Mouse (Mus musculus): ENCODE measurements around the gene Plcb4. TPM values are rescaled to one million over a fixed set of nuclear protein-coding genes. Genes with fewer than 3 reads are reported as not detected.

The Plcb4 gene
- total RNA-seq, 1 experiment, result 24.0 TPM

DNA sequence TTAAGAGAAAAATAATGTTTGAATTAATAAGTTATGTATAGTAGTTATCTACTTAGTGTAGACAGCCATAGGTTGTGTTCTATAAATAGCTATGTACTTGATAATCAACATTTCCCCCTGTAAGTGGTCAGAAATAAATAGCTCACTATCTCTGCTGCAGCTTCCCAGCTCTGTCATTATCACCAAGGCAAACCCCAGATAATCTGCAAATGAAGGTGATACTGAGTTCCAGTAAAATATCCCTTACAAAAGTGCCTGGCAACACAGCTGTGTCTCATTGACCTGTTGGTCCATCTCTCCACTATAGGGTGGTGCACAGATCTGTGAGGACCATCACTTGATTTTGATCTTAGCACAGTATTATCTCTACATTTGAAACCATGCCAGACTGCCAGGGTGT, 179.3 kb downstream of the Plcb4 start:
- in situ Hi-C loops (cut with MboI; ENCODE audit: low sequenced_read_pairs in 2 of 2, unreplicated experiment in 2 of 2), result no loop called here
- Histone ChIP-seq H3K9me3 (ENCODE audit: control insufficient read depth, insufficient read depth, low read depth, low read length) (no peaks in the 10 kb centered on the region), H3K4me1 (ENCODE audit: control insufficient read depth in 2 of 2, insufficient read depth in 2 of 2, low read length in 2 of 2, poor library complexity in 1 of 2) (no peaks in the 10 kb centered on the region), H3K36me3 (ENCODE audit: control insufficient read depth, insufficient read depth, low read length, poor library complexity, severe bottlenecking) (no peaks in the 10 kb centered on the region), H3K9ac (ENCODE audit: insufficient read depth, low read depth, low read length, poor library complexity, severe bottlenecking) (no peak overlapping the region), H3K27ac (ENCODE audit: insufficient read depth, low read depth, low read length, poor library complexity, severe bottlenecking) (no peak overlapping the region), H3K4me3 (ENCODE audit: insufficient read depth in 1 of 2, low read depth in 1 of 2, low read length in 2 of 2, poor library complexity in 1 of 2, severe bottlenecking in 1 of 2) (no peak overlapping the region)
- DNase-seq (ENCODE audit: low read depth, low spot score), result no peak
- no peak for TF ChIP-seq CHD2 (IDR thresholded peaks at IDR 0.05; ENCODE audit: low read depth, low read length)
- TF ChIP-seq ZC3H11A (IDR thresholded peaks at IDR 0.05; ENCODE audit: borderline replicate concordance, low read depth, low read length), result no peak
- TF ChIP-seq MAFK (IDR thresholded peaks at IDR 0.05; ENCODE audit: insufficient read depth, low read depth, low read length), result no peak
- TF ChIP-seq ZNF384 (IDR thresholded peaks at IDR 0.05; ENCODE audit: low read depth, low read length), result no peak
- TF ChIP-seq HCFC1 (IDR thresholded peaks at IDR 0.05; ENCODE audit: borderline replicate concordance, insufficient read depth, low read length), result no peak

DNA sequence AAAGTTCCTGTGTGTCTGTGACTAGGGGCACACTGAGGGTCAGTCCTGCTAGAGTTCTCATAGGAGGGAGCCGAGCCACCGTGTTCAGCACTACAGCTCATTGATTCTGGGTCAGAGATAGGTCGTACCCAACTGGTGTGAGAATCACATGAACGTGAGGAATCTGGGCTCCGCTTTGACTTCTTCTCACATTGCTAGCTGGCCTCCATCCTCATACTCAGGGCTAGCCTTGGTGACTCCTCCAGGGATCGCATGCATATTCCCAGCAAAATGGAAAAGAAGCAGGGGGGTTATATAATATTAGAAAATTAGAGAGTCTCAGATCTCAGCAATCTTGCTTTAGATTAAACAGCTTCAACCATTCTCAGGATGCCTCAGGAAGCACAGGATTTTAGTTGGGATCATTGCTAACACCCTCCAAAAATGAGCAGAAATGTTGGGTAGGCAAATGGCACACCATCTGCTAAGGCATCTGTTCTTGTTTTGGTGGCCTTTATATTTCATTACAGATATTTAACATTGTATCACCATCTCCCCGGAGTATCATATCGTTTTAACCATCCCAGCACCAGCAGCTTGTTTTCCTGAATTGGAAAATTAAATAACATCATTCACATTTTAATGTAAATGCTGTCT, 180.0 kb downstream of the Plcb4 start:
- H3K4me1 ChIP-seq (ENCODE audit: control insufficient read depth in 2 of 2, insufficient read depth in 2 of 2, low read length in 2 of 2, poor library complexity in 1 of 2), result no peaks in the 10 kb centered on the region
- no peak overlapping the region for H3K9ac ChIP-seq (ENCODE audit: insufficient read depth, low read depth, low read length, poor library complexity, severe bottlenecking)
- no peak overlapping the region for H3K27ac ChIP-seq (ENCODE audit: insufficient read depth, low read depth, low read length, poor library complexity, severe bottlenecking)
- no peak for DNase-seq (ENCODE audit: low read depth, low spot score)
- no peak overlapping the region for H3K4me3 ChIP-seq (ENCODE audit: insufficient read depth in 1 of 2, low read depth in 1 of 2, low read length in 2 of 2, poor library complexity in 1 of 2, severe bottlenecking in 1 of 2)
- no peaks in the 10 kb centered on the region for H3K36me3 ChIP-seq (ENCODE audit: control insufficient read depth, insufficient read depth, low read length, poor library complexity, severe bottlenecking)
- TF ChIP-seq HCFC1 (IDR thresholded peaks at IDR 0.05; ENCODE audit: borderline replicate concordance, insufficient read depth, low read length) (no peak), MAFK (IDR thresholded peaks at IDR 0.05; ENCODE audit: insufficient read depth, low read depth, low read length) (no peak), ZC3H11A (IDR thresholded peaks at IDR 0.05; ENCODE audit: borderline replicate concordance, low read depth, low read length) (no peak), CHD2 (IDR thresholded peaks at IDR 0.05; ENCODE audit: low read depth, low read length) (no peak)
- in situ Hi-C loops (cut with MboI; ENCODE audit: low sequenced_read_pairs in 2 of 2, unreplicated experiment in 2 of 2), result no loop called here
- no peaks in the 10 kb centered on the region for H3K9me3 ChIP-seq (ENCODE audit: control insufficient read depth, insufficient read depth, low read depth, low read length)

- Histone ChIP-seq H3K27ac (ENCODE audit: insufficient read depth, low read depth, low read length, poor library complexity, severe bottlenecking) (no peak overlapping the region), H3K4me1 (ENCODE audit: control insufficient read depth in 2 of 2, insufficient read depth in 2 of 2, low read length in 2 of 2, poor library complexity in 1 of 2) (no peaks in the 10 kb centered on the region), H3K4me3 (ENCODE audit: insufficient read depth in 1 of 2, low read depth in 1 of 2, low read length in 2 of 2, poor library complexity in 1 of 2, severe bottlenecking in 1 of 2) (no peak overlapping the region), H3K36me3 (ENCODE audit: control insufficient read depth, insufficient read depth, low read length, poor library complexity, severe bottlenecking) (no peaks in the 10 kb centered on the region), H3K9me3 (ENCODE audit: control insufficient read depth, insufficient read depth, low read depth, low read length) (no peaks in the 10 kb centered on the region), H3K9ac (ENCODE audit: insufficient read depth, low read depth, low read length, poor library complexity, severe bottlenecking) (no peak overlapping the region)
- TF ChIP-seq MAFK (IDR thresholded peaks at IDR 0.05; ENCODE audit: insufficient read depth, low read depth, low read length) (no peak), CHD2 (IDR thresholded peaks at IDR 0.05; ENCODE audit: low read depth, low read length) (no peak), ZC3H11A (IDR thresholded peaks at IDR 0.05; ENCODE audit: borderline replicate concordance, low read depth, low read length) (no peak), ZNF384 (IDR thresholded peaks at IDR 0.05; ENCODE audit: low read depth, low read length) (no peak), HCFC1 (IDR thresholded peaks at IDR 0.05; ENCODE audit: borderline replicate concordance, insufficient read depth, low read length) (no peak)
- no peak for DNase-seq (ENCODE audit: low read depth, low spot score)
- in situ Hi-C loops (cut with MboI; ENCODE audit: low sequenced_read_pairs in 2 of 2, unreplicated experiment in 2 of 2), result no loop called here
These were observed 184.9 kb downstream of the Plcb4 start for GRCm38 (mm10) chr2:135843721-135844120.

DNA sequence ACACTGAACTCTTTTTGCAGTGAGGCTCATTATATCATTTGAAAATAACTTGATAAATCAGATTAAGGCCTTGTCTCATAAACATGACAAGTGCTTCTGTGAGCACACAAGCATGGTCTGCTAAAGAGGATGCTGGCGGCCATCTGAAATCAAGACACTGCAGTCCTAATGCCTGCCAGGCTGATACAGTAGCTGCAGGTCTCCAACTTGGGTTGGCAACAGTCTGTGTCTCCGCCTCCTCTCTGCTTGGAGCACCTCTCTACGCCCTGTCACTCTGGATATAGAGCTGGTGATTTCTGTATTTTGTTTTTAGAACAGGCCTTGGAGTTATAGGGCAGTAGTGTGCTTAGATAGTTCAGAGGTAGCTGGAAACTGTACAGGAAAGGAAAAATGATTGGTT, 188.1 kb downstream of the Plcb4 start:
- TF ChIP-seq ZC3H11A (IDR thresholded peaks at IDR 0.05; ENCODE audit: borderline replicate concordance, low read depth, low read length) (no peak), ZNF384 (IDR thresholded peaks at IDR 0.05; ENCODE audit: low read depth, low read length) (no peak), HCFC1 (IDR thresholded peaks at IDR 0.05; ENCODE audit: borderline replicate concordance, insufficient read depth, low read length) (no peak), MAFK (IDR thresholded peaks at IDR 0.05; ENCODE audit: insufficient read depth, low read depth, low read length) (no peak), CHD2 (IDR thresholded peaks at IDR 0.05; ENCODE audit: low read depth, low read length) (no peak)
- in situ Hi-C loops (cut with MboI; ENCODE audit: low sequenced_read_pairs in 2 of 2, unreplicated experiment in 2 of 2), result no loop called here
- no peak overlapping the region for H3K9ac ChIP-seq (ENCODE audit: insufficient read depth, low read depth, low read length, poor library complexity, severe bottlenecking)

GRCm38 (mm10) chr2:135847738-135848137, 188.9 kb downstream of the Plcb4 start:
- DNase-seq (ENCODE audit: low read depth, low spot score), result no peak
- no peak overlapping the region for H3K4me3 ChIP-seq (ENCODE audit: insufficient read depth in 1 of 2, low read depth in 1 of 2, low read length in 2 of 2, poor library complexity in 1 of 2, severe bottlenecking in 1 of 2)
- no peaks in the 10 kb centered on the region for H3K36me3 ChIP-seq (ENCODE audit: control insufficient read depth, insufficient read depth, low read length, poor library complexity, severe bottlenecking)
- TF ChIP-seq HCFC1 (IDR thresholded peaks at IDR 0.05; ENCODE audit: borderline replicate concordance, insufficient read depth, low read length) (no peak), ZNF384 (IDR thresholded peaks at IDR 0.05; ENCODE audit: low read depth, low read length) (no peak), CHD2 (IDR thresholded peaks at IDR 0.05; ENCODE audit: low read depth, low read length) (no peak), ZC3H11A (IDR thresholded peaks at IDR 0.05; ENCODE audit: borderline replicate concordance, low read depth, low read length) (no peak), MAFK (IDR thresholded peaks at IDR 0.05; ENCODE audit: insufficient read depth, low read depth, low read length) (no peak)
- in situ Hi-C loops (cut with MboI; ENCODE audit: low sequenced_read_pairs in 2 of 2, unreplicated experiment in 2 of 2), result no loop called here
- H3K9ac ChIP-seq (ENCODE audit: insufficient read depth, low read depth, low read length, poor library complexity, severe bottlenecking), result no peak overlapping the region
- no peak overlapping the region for H3K27ac ChIP-seq (ENCODE audit: insufficient read depth, low read depth, low read length, poor library complexity, severe bottlenecking)
- no peaks in the 10 kb centered on the region for H3K9me3 ChIP-seq (ENCODE audit: control insufficient read depth, insufficient read depth, low read depth, low read length)
- no peaks in the 10 kb centered on the region for H3K4me1 ChIP-seq (ENCODE audit: control insufficient read depth in 2 of 2, insufficient read depth in 2 of 2, low read length in 2 of 2, poor library complexity in 1 of 2)

More for the DNA sequence above, 188.1 kb downstream of the Plcb4 start:
- Histone ChIP-seq H3K9me3 (ENCODE audit: control insufficient read depth, insufficient read depth, low read depth, low read length) (no peaks in the 10 kb centered on the region), H3K4me1 (ENCODE audit: control insufficient read depth in 2 of 2, insufficient read depth in 2 of 2, low read length in 2 of 2, poor library complexity in 1 of 2) (no peaks in the 10 kb centered on the region), H3K4me3 (ENCODE audit: insufficient read depth in 1 of 2, low read depth in 1 of 2, low read length in 2 of 2, poor library complexity in 1 of 2, severe bottlenecking in 1 of 2) (no peak overlapping the region), H3K27ac (ENCODE audit: insufficient read depth, low read depth, low read length, poor library complexity, severe bottlenecking) (no peak overlapping the region), H3K36me3 (ENCODE audit: control insufficient read depth, insufficient read depth, low read length, poor library complexity, severe bottlenecking) (no peaks in the 10 kb centered on the region)
- DNase-seq (ENCODE audit: low read depth, low spot score), result no peak
